Mouse (Mus musculus): ENCODE data around the gene Slamf7.

DNA sequence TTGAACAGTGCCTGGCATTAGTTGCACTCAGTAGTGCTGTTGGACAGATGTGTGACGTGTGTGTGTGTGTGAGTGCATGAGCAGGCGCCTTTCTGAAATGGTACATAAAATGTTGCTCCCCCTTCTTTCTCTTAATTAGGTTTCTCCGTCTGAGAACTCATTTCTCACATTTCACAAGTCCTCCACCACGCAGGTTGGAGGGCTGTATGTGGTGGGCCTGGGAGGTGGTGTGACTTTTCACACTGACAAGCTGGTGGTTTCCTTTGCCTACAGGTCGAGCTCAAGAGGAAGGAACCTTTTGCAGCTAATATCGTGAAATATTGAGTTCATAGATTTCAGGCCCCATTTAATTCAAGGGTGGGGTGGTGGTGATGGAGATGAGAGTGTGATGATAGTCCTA is 23.7 kb downstream of the Slamf7 start:
- no peak for TF ChIP-seq POLR2A (IDR thresholded peaks at IDR 0.05; ENCODE audit: low read depth, low read length)
- TF ChIP-seq CTCF (IDR thresholded peaks at IDR 0.05; ENCODE audit: extremely low read depth, insufficient read depth, insufficient read length, insufficient replicate concordance): no peak
